Mouse (Mus musculus): ENCODE measurements around the gene Zfp598. TPM values are rescaled to one million over a fixed set of nuclear protein-coding genes. Genes with fewer than 3 reads are reported as not detected.
A peak's percentile ranks its signal among the peaks of the same experiment; 100 is the strongest.
"Not testable (repeated sequence)": the region's sequence is repeated elsewhere in the genome, so short reads cannot be mapped to it uniquely, and the experiment has no call there.

Zfp598 gene
- polyA plus RNA-seq, 1 experiment from 2014 or later: 9.5 TPM

DNA sequence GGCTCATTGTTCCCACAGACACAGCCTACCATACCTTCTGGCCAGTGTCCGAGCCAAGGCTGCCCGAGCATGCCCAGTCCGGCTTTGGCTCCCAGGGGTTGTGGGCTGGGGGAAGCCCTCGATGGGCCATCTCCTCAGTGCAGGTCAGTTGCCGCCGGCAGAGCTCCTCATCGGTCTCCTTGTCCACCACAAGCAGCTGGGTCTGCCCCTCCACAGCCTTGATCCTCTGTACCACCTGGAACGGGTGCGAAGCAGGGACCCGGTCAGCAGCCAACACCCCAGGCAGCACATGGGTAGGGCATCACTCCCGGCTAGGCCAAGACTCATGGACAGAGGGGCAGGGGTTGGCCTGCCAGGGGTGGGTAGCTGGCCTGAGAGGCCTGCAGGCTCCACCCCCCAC lies 22.0 kb upstream of the Zfp598 start:
- 72% methylated on average over 11 of the region's 11 CpGs for WGBS (ENCODE audit: insufficient replicate concordance)
- Histone ChIP-seq H3K4me2 (no peak overlapping the region), H3K27me3 (peaks cover 56% of the 10 kb centered on the region), H3K4me1 (replicated peaks) (peaks cover 42% of the 10 kb centered on the region), H3K4me3 (replicated peaks) (no peak overlapping the region), H3K9ac (no peak overlapping the region), H3K27ac (no peak overlapping the region), H3K9me3 (replicated peaks) (no peaks in the 10 kb centered on the region), H3K36me3 (no peaks in the 10 kb centered on the region)
- DNase-seq (no peak), ATAC-seq (ENCODE audit: low read depth) (no peak)

DNA sequence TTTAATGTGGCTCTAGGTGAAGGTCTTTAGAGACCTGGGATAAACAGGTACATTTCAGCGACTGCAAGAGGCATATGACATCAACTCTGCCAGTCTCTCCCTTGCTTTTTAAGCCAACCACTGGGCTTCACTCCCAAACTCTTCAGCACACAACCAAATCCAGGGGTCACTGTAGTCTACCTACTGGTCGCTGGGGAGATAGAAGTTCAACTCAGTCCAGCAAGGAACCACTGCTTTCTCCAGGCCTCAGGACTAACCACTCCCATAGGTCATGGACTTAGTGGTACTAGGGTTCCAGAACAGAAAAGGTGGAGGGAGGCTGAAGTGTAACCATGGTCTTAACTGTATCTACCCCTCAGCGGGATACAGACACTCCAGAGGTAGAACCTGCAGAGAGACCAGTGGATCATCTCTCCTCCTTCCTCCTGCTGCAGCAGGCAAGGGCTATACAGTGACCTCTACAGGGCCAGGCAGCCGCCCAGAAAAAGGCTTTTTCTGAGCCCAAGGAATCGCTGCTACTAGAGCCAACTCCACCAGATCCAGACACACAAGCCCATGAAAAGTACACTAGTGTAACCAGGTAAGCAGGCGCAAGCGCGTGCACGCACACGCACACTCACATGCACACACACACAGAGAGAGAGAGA lies 20.6 kb upstream of the Zfp598 start:
- no peak for DNase-seq
- H3K9ac ChIP-seq: no peak overlapping the region
- no peaks in the 10 kb centered on the region for H3K36me3 ChIP-seq
- peaks cover 45% of the 10 kb centered on the region for H3K4me1 ChIP-seq (replicated peaks)
- H3K27me3 ChIP-seq: peaks cover 60% of the 10 kb centered on the region
- H3K27ac ChIP-seq: no peak overlapping the region
- no peaks in the 10 kb centered on the region for H3K9me3 ChIP-seq (replicated peaks)
- 67% methylated on average over 10 of the region's 10 CpGs for WGBS (ENCODE audit: insufficient replicate concordance)
- peak overlapping the region; percentile 82 for H3K4me2 ChIP-seq
- H3K4me3 ChIP-seq (replicated peaks): peak overlapping the region; percentile 62
- no peak for ATAC-seq (ENCODE audit: low read depth)

DNA sequence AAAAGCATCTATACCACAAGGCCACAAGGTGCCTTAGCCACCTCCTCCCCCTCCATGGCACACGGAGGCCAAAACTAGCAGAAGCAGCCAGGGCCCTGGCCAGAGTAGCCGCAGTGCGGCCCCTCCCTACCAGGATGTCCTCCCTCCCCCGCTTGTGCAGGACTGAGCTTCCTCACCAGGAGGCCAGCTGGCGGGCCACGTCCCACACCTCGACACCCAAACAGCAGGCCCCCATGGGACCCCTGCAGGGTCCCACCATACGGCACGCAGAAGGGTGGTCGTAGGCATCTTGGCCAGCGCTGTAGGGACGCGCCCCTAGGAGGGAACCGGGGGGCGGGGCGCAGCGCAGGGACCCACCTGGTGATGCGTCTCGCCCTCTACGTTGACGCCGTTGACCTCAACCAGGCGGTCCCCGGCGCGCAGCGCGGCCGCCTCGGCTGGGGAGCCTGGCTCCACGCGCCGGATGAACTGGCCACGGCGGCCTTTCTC lies 19.9 kb upstream of the Zfp598 start:
- Histone ChIP-seq H3K27ac (no peak overlapping the region), H3K9ac (peak overlapping the region; percentile 68), H3K36me3 (no peaks in the 10 kb centered on the region), H3K9me3 (replicated peaks) (no peaks in the 10 kb centered on the region), H3K4me2 (peak overlapping the region; percentile 82), H3K27me3 (peaks cover 60% of the 10 kb centered on the region), H3K4me1 (replicated peaks) (peaks cover 38% of the 10 kb centered on the region), H3K4me3 (replicated peaks) (peak overlapping the region; percentile 62)
- 1% methylated on average over 35 of the region's 35 CpGs for WGBS (ENCODE audit: insufficient replicate concordance)
- DNase-seq (no peak), ATAC-seq (ENCODE audit: low read depth) (no peak)

GRCm38 (mm10) chr17:24650070-24650616 lies 19.3 kb upstream of the Zfp598 start, which contains the start of gene Slc9a3r2:
Slc9a3r2 (minus strand) TSS chr17:24650327.
- under 1% methylated on average over 28 of the region's 41 CpGs for WGBS (ENCODE audit: insufficient replicate concordance)
- Histone ChIP-seq H3K9me3 (replicated peaks) (no peaks in the 10 kb centered on the region), H3K4me3 (replicated peaks) (peak within 1 kb of the TSS; percentile 62), H3K27ac (no peak within 1 kb of the TSS), H3K9ac (peak within 1 kb of the TSS; percentile 68), H3K4me1 (replicated peaks) (peaks cover 33% of the 10 kb centered on the region), H3K36me3 (no peaks in the 10 kb centered on the region), H3K27me3 (peaks cover 60% of the 10 kb centered on the region), H3K4me2 (peak within 1 kb of the TSS; percentile 82)
- DNase-seq: no peak
- ATAC-seq (ENCODE audit: low read depth): peak; percentile 45

GRCm38 (mm10) chr17:24650766-24651165 lies 18.7 kb upstream of the Zfp598 start:
- Histone ChIP-seq H3K9me3 (replicated peaks) (no peaks in the 10 kb centered on the region), H3K27ac (no peak overlapping the region), H3K4me3 (replicated peaks) (no peak overlapping the region), H3K27me3 (peaks cover 60% of the 10 kb centered on the region), H3K4me1 (replicated peaks) (peaks cover 27% of the 10 kb centered on the region), H3K36me3 (no peaks in the 10 kb centered on the region), H3K9ac (no peak overlapping the region), H3K4me2 (no peak overlapping the region)
- WGBS (ENCODE audit: insufficient replicate concordance): 67% methylated on average over 4 of the region's 4 CpGs
- ATAC-seq (ENCODE audit: low read depth) (no peak), DNase-seq (no peak)

- no peaks in the 10 kb centered on the region for H3K36me3 ChIP-seq
- no peak overlapping the region for H3K27ac ChIP-seq
- no peak for ATAC-seq (ENCODE audit: low read depth)
- H3K9me3 ChIP-seq (replicated peaks): no peaks in the 10 kb centered on the region
- WGBS (ENCODE audit: insufficient replicate concordance): 37% methylated on average over 3 of the region's 3 CpGs
- no peak overlapping the region for H3K4me2 ChIP-seq
- H3K27me3 ChIP-seq: peaks cover 70% of the 10 kb centered on the region
- H3K4me1 ChIP-seq (replicated peaks): peaks cover 21% of the 10 kb centered on the region
- DNase-seq: no peak
- no peak overlapping the region for H3K4me3 ChIP-seq (replicated peaks)
- no peak overlapping the region for H3K9ac ChIP-seq
Measured at GRCm38 (mm10) chr17:24651835-24652234, 17.7 kb upstream of the Zfp598 start.

DNA sequence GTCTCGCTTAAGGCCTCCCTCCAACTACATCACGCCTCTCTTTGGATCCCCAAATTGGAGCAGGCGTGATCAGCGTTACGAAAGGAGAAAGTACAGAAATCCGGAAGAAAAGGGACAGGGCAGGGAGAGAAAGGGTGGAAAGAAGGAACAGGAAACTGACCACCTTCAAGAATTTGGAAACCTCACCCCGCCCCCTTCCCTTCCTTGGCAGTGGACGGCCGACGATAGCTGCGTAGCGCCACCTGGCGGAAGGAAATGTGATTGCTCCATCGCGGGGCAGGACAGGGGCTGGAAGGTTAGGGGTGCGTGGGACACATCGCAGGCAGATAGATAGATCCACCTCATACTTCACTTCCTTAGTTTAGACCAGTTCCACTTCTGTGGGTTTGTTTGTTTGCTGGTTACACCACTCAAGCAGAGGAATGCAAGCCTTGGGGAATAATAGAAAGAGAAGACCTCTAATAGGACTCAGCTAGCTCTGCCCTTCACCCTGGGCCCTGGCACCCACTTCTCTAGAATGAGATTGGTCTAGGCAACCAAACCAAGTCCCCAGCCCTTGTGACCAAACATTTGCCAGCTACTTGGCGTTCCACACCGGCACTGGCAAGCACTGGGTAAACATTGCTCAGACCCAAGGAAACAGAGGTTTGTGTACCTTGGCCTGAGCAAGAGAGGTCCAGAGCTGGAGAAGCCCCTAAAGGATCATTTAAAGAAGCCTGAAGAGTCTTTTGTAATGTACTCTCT lies 15.3 kb upstream of the Zfp598 start:
- H3K27me3 ChIP-seq: peaks cover 71% of the 10 kb centered on the region

DNA sequence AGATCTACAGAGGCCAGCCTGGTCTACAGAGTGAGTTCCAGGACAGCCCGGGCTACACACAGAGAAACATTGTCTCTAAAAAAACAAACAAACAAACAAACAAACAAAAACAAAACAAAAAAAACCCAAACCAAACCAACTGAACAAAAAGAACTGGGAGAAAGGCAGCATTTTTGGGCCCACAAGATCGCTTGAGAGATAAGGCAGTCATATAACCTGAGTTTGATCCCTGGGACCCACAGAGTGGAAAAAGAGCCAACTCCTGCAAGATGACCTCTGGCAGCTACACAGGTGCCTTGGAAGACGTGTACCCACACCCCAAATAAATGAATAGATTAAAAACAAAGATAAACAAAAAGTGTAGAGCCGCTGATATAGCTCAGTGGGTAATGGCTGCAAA lies 14.5 kb upstream of the Zfp598 start:
- H3K27me3 ChIP-seq: peaks cover 71% of the 10 kb centered on the region
- no peak overlapping the region for H3K9ac ChIP-seq
- H3K36me3 ChIP-seq: no peaks in the 10 kb centered on the region
- H3K9me3 ChIP-seq (replicated peaks): no peaks in the 10 kb centered on the region
- no peak overlapping the region for H3K4me3 ChIP-seq (replicated peaks)
- ATAC-seq (ENCODE audit: low read depth) (no peak), DNase-seq (no peak)
- H3K27ac ChIP-seq: no peak overlapping the region
- H3K4me2 ChIP-seq: no peak overlapping the region
- H3K4me1 ChIP-seq (replicated peaks): peaks cover 24% of the 10 kb centered on the region
- WGBS (ENCODE audit: insufficient replicate concordance): 49% methylated on average over 4 of the region's 4 CpGs

More for the DNA sequence above, 15.3 kb upstream of the Zfp598 start:
- no peak for DNase-seq
- H3K36me3 ChIP-seq: no peaks in the 10 kb centered on the region
- ATAC-seq (ENCODE audit: low read depth): peak; percentile 42
- peak overlapping the region; percentile 38 for H3K4me2 ChIP-seq
- H3K27ac ChIP-seq: no peak overlapping the region
- H3K9me3 ChIP-seq (replicated peaks): no peaks in the 10 kb centered on the region
- peak overlapping the region; percentile 18; the same call in 1 of the 2 replicates for H3K9ac ChIP-seq
- peaks cover 30% of the 10 kb centered on the region for H3K4me1 ChIP-seq (replicated peaks)
- WGBS (ENCODE audit: insufficient replicate concordance): 6% methylated on average over 19 of the region's 19 CpGs
- H3K4me3 ChIP-seq (replicated peaks): no peak overlapping the region; the same call in 1 of the 2 replicates

GRCm38 (mm10) chr17:24658017-24658758 lies 11.3 kb upstream of the Zfp598 start, which contains the start of gene Npw:
Npw (minus strand) TSS chr17:24658457.
- WGBS (ENCODE audit: insufficient replicate concordance): 2% methylated on average over 47 of the region's 47 CpGs
- Histone ChIP-seq H3K27ac (no peak within 1 kb of the TSS), H3K4me3 (replicated peaks) (peak within 1 kb of the TSS; percentile 48), H3K4me1 (replicated peaks) (peaks cover 18% of the 10 kb centered on the region), H3K9ac (no peak within 1 kb of the TSS), H3K9me3 (replicated peaks) (no peaks in the 10 kb centered on the region), H3K4me2 (peak within 1 kb of the TSS; percentile 66), H3K36me3 (no peaks in the 10 kb centered on the region), H3K27me3 (peaks cover 63% of the 10 kb centered on the region)
- ATAC-seq (ENCODE audit: low read depth) (peak; percentile 53; the same call in 1 of the 2 replicates), DNase-seq (no peak)

GRCm38 (mm10) chr17:24667011-24667410 lies 2.5 kb upstream of the Zfp598 start:
- whole genome bisulfite sequencing (ENCODE audit: insufficient replicate concordance): 52% methylated on average over 7 of the region's 7 CpGs

GRCm38 (mm10) chr17:24667416-24667815 lies 2.1 kb upstream of the Zfp598 start:
- Histone ChIP-seq H3K4me1 (replicated peaks) (peaks cover 40% of the 10 kb centered on the region), H3K9ac (no peak overlapping the region), H3K4me2 (no peak overlapping the region), H3K36me3 (no peaks in the 10 kb centered on the region), H3K9me3 (replicated peaks) (no peaks in the 10 kb centered on the region), H3K27ac (no peak overlapping the region), H3K27me3 (peaks cover 6% of the 10 kb centered on the region), H3K4me3 (replicated peaks) (no peak overlapping the region)
- peak; percentile 55 for DNase-seq
- 22% methylated on average over 6 of the region's 6 CpGs for WGBS (ENCODE audit: insufficient replicate concordance)
- no peak for ATAC-seq (ENCODE audit: low read depth)

More at GRCm38 (mm10) chr17:24667011-24667410, 2.5 kb upstream of the Zfp598 start:
- H3K27ac ChIP-seq; H3K27me3 ChIP-seq; H3K9me3 ChIP-seq (replicated peaks); DNase-seq; H3K4me2 ChIP-seq; ATAC-seq (ENCODE audit: low read depth); H3K36me3 ChIP-seq; H3K9ac ChIP-seq; H3K4me3 ChIP-seq (replicated peaks): not testable (repeated sequence)
- peaks cover 36% of the 10 kb centered on the region for H3K4me1 ChIP-seq (replicated peaks)
